Mouse (Mus musculus) hindbrain, embryonic 14.5 days (tissue): ENCODE measurements around the gene Deup1. TPM values are rescaled to one million over a fixed set of nuclear protein-coding genes. Genes with fewer than 3 reads are reported as not detected.
"Not testable (repeated sequence)": the region's sequence is repeated elsewhere in the genome, so short reads cannot be mapped to it uniquely, and the experiment has no call there.

ENCODE experiments used
- ATAC-seq: fragments of 200-750 bp; cut with Nextera tagmentation; 2 replicates; pipeline ENCODE4 v1.8.0; 2017; ENCODE audit warnings: moderate number of reproducible peaks, mild to moderate bottlenecking, moderate TSS enrichment, moderate library complexity; ENCODE audit not compliant: low FRiP score
- DNase-seq: peaks from one replicate; pipeline ENCODE4 v3.0.0-alpha.2; 2015; ENCODE audit warnings: low spot score
- H3K27ac ChIP-seq: fragments of 300-500 bp; sonication (generic); 2 replicates; pipeline ENCODE4 v1.5.1; 2014; ENCODE audit warnings: mild to moderate bottlenecking, moderate library complexity
- H3K27me3 ChIP-seq: fragments of 300-500 bp; sonication (generic); 2 replicates; pipeline ENCODE4 v1.6.1; 2014; ENCODE audit warnings: mild to moderate bottlenecking, low read length, mixed read lengths; ENCODE audit not compliant: control insufficient read depth, insufficient read depth
- H3K36me3 ChIP-seq: fragments of 300-500 bp; sonication (generic); replicated peaks from 2 replicates; pipeline ENCODE4 v1.6.1; 2014; ENCODE audit not compliant: control insufficient read depth, insufficient read depth
- H3K4me1 ChIP-seq: fragments of 300-500 bp; sonication (generic); replicated peaks from 2 replicates; pipeline ENCODE4 v1.6.1; 2014; ENCODE audit warnings: antibody characterized with exemption, low read length, mixed read lengths; ENCODE audit not compliant: control insufficient read depth, insufficient read depth
- H3K4me2 ChIP-seq: fragments of 300-500 bp; sonication (generic); replicated peaks from 2 replicates; pipeline ENCODE4 v1.6.1; 2014; ENCODE audit warnings: mild to moderate bottlenecking, moderate library complexity
- H3K4me3 ChIP-seq: fragments of 300-500 bp; sonication (generic); replicated peaks from 2 replicates; pipeline ENCODE4 v1.5.1; 2014; ENCODE audit warnings: mild to moderate bottlenecking, low read length
- H3K9ac ChIP-seq: fragments of 300-500 bp; sonication (generic); 2 replicates; pipeline ENCODE4 v1.6.1; 2014
- H3K9me3 ChIP-seq: fragments of 300-500 bp; sonication (generic); 2 replicates; pipeline ENCODE4 v1.6.1; 2016; ENCODE audit warnings: low read length; ENCODE audit not compliant: control insufficient read depth
- WGBS: fragments of 180-500 bp; shearing (Covaris S2); extraction: QIAGEN DNeasy Blood & Tissue Kit; methylation state at CpG from one replicate; pipeline ENCODE4 v1.1.7; 2014; 5-methylcytosine and 5-hydroxymethylcytosine counted together
- polyA plus RNA-seq: library from polyadenylated mRNA; unstranded; fragments of >200 nt; fragmentation: Nextera tagmentation; extraction: Ambion mirVana; gene quantifications from 2 replicates; pipeline ENCODE4 v1.2.1, GENCODE M21; 2014

The Deup1 gene
- polyA plus RNA-seq, 1 experiment from 2014 or later: 2.8 TPM

- no peak for DNase-seq
- no peaks in the 10 kb centered on the region for H3K36me3 ChIP-seq
- 96% methylated on average over 9 of the region's 9 CpGs for whole genome bisulfite sequencing
- H3K4me1 ChIP-seq: no peaks in the 10 kb centered on the region
- H3K4me3 ChIP-seq: no peak overlapping the region
- no peak overlapping the region for H3K9ac ChIP-seq
- ATAC-seq: no peak
- H3K27ac ChIP-seq: no peak overlapping the region
- H3K27me3 ChIP-seq: no peaks in the 10 kb centered on the region
- H3K9me3 ChIP-seq: no peaks in the 10 kb centered on the region
- no peak overlapping the region for H3K4me2 ChIP-seq
Observed at GRCm38 (mm10) chr9:15578946-15579345, 48.8 kb downstream of the Deup1 start.

- H3K27me3 ChIP-seq: no peaks in the 10 kb centered on the region
- 96% methylated on average over 1 of the region's 1 CpGs for WGBS
- no peaks in the 10 kb centered on the region for H3K4me1 ChIP-seq
- no peak overlapping the region for H3K4me3 ChIP-seq
- H3K36me3 ChIP-seq: no peaks in the 10 kb centered on the region
- no peak overlapping the region for H3K9ac ChIP-seq
- ATAC-seq: no peak
- H3K4me2 ChIP-seq: no peak overlapping the region
- H3K27ac ChIP-seq: no peak overlapping the region
- no peaks in the 10 kb centered on the region for H3K9me3 ChIP-seq
- no peak for DNase-seq
Observed at GRCm38 (mm10) chr9:15578427-15578826, 49.3 kb downstream of the Deup1 start.

- ATAC-seq (no peak), DNase-seq (no peak)
- H3K27me3 ChIP-seq: no peaks in the 10 kb centered on the region
- H3K36me3 ChIP-seq: no peaks in the 10 kb centered on the region
- H3K27ac ChIP-seq: no peak overlapping the region
- no peaks in the 10 kb centered on the region for H3K4me1 ChIP-seq
- H3K4me2 ChIP-seq: no peak overlapping the region
- H3K4me3 ChIP-seq: no peak overlapping the region
- no peak overlapping the region for H3K9ac ChIP-seq
- H3K9me3 ChIP-seq: no peaks in the 10 kb centered on the region
- 75% methylated on average over 13 of the region's 13 CpGs for WGBS
Observed at GRCm38 (mm10) chr9:15574750-15575454, 52.8 kb downstream of the Deup1 start.

GRCm38 (mm10) chr9:15562353-15562752 lies 65.4 kb downstream of the Deup1 start:
- Histone ChIP-seq H3K4me3 (no peak overlapping the region), H3K36me3 (no peaks in the 10 kb centered on the region), H3K27me3 (no peaks in the 10 kb centered on the region), H3K4me1 (no peaks in the 10 kb centered on the region), H3K9me3 (no peaks in the 10 kb centered on the region), H3K27ac (no peak overlapping the region), H3K4me2 (no peak overlapping the region), H3K9ac (no peak overlapping the region)
- no peak for DNase-seq
- no peak for ATAC-seq
- 91% methylated on average over 7 of the region's 7 CpGs for WGBS

GRCm38 (mm10) chr9:15560451-15560850 lies 67.3 kb downstream of the Deup1 start:
- H3K27me3 ChIP-seq: no peaks in the 10 kb centered on the region
- ATAC-seq: no peak
- H3K36me3 ChIP-seq: no peaks in the 10 kb centered on the region
- WGBS: 79% methylated on average over 3 of the region's 3 CpGs
- no peaks in the 10 kb centered on the region for H3K4me1 ChIP-seq
- no peak for DNase-seq
- no peak overlapping the region for H3K4me3 ChIP-seq
- no peak overlapping the region for H3K27ac ChIP-seq
- no peak overlapping the region for H3K4me2 ChIP-seq
- H3K9me3 ChIP-seq: no peaks in the 10 kb centered on the region
- no peak overlapping the region for H3K9ac ChIP-seq

- no peak overlapping the region for H3K27ac ChIP-seq
- H3K4me3 ChIP-seq: no peak overlapping the region
- no peaks in the 10 kb centered on the region for H3K27me3 ChIP-seq
- DNase-seq (no peak), ATAC-seq (no peak)
- no peak overlapping the region for H3K4me2 ChIP-seq
- no peaks in the 10 kb centered on the region for H3K36me3 ChIP-seq
- H3K9me3 ChIP-seq: no peaks in the 10 kb centered on the region
- no peak overlapping the region for H3K9ac ChIP-seq
- H3K4me1 ChIP-seq: no peaks in the 10 kb centered on the region
- WGBS: 72% methylated on average over 8 of the region's 8 CpGs
Observed at GRCm38 (mm10) chr9:15553322-15553721, 74.4 kb downstream of the Deup1 start.

- Histone ChIP-seq H3K27me3 (no peaks in the 10 kb centered on the region), H3K4me2 (no peak overlapping the region), H3K9ac (no peak overlapping the region), H3K4me3 (no peak overlapping the region), H3K36me3 (no peaks in the 10 kb centered on the region), H3K27ac (no peak overlapping the region), H3K9me3 (no peaks in the 10 kb centered on the region), H3K4me1 (no peaks in the 10 kb centered on the region)
- ATAC-seq (no peak), DNase-seq (no peak)
- 81% methylated on average over 15 of the region's 15 CpGs for WGBS
Observed at GRCm38 (mm10) chr9:15551933-15552851, 75.5 kb downstream of the Deup1 start.

- not testable (repeated sequence) for H3K9ac ChIP-seq, H3K9me3 ChIP-seq, DNase-seq, ATAC-seq, H3K27ac ChIP-seq, H3K36me3 ChIP-seq, H3K4me3 ChIP-seq, H3K4me1 ChIP-seq, H3K27me3 ChIP-seq, H3K4me2 ChIP-seq
- 93% methylated on average over 6 of the region's 6 CpGs for whole genome bisulfite sequencing
Observed at GRCm38 (mm10) chr9:15551073-15551472, 76.7 kb downstream of the Deup1 start.

- DNase-seq (no peak), ATAC-seq (no peak)
- no peaks in the 10 kb centered on the region for H3K36me3 ChIP-seq
- 93% methylated on average over 4 of the region's 4 CpGs for WGBS
- H3K4me1 ChIP-seq: no peaks in the 10 kb centered on the region
- H3K27me3 ChIP-seq: no peaks in the 10 kb centered on the region
- H3K27ac ChIP-seq: no peak overlapping the region
- no peak overlapping the region for H3K9ac ChIP-seq
- no peak overlapping the region for H3K4me2 ChIP-seq
- H3K9me3 ChIP-seq: no peaks in the 10 kb centered on the region
- no peak overlapping the region for H3K4me3 ChIP-seq
Observed at GRCm38 (mm10) chr9:15550461-15550961, 77.2 kb downstream of the Deup1 start.
